Mouse (Mus musculus) embryo, embryonic 10.5 days (tissue): Measurements from ENCODE around the gene Olfr709-ps1.
A peak's percentile ranks its signal among the peaks of the same experiment; 100 is the strongest.
"Not testable (repeated sequence)": the region's sequence is repeated elsewhere in the genome, so short reads cannot be mapped to it uniquely, and the experiment has no call there.

Source experiments
- DNase-seq: peaks from one replicate; pipeline ENCODE4 v3.0.0-alpha.2; 2015; ENCODE audit warnings: low spot score

Gene Olfr709-ps1

DNA sequence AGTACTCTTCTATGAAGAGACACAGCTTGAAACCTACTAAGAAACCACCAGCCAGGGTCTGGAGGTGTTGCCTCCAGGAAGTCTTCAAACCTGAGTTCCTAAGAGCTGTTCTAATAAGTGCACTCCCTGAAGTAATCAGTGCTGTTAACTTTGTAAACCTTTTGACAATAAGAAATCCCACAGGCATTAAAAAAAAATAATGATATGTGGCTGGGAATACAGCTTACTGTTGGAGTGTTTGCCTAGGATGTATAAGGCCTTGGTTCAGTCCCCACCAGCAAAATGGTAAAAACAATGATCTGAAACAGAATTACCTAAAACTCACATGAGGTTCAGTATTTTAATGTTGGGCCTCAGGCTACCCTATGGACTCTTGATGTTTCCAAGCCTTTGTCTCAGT is at the start of gene Olfr709-ps1:
TSS of gene Olfr709-ps1 (minus strand) at position 101 of the 400 bp plus-strand sequence.
- DNase-seq: no peak

DNA sequence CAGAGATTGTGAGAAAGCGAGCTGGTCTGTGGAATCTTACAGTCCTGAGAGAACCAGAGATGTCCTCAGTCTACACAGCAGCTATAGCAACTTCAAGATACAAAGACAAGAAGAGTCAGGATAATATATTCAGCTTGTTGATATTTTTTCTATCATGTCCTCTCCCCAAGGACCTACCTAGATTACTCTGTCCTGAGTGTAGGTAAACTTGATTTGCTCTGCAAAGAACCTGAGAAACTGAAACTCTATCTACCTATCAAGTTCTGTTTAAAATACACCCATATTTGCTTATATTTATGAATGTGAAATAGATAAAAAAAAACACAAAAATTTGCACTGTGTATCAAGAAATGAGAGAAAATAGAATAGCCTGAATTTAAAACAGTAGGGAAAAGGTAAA is 43.3 kb upstream of the Olfr709-ps1 start, which contains the start of gene Olfr711:
TSS of gene Olfr711 (minus strand) at position 101 of the 400 bp plus-strand sequence.
- no peak for DNase-seq

GRCm38 (mm10) chr7:106967503-106967902 is 35.5 kb upstream of the Olfr709-ps1 start:
- peak; percentile 3 for DNase-seq

GRCm38 (mm10) chr7:106963837-106964236 is 31.8 kb upstream of the Olfr709-ps1 start, which contains the start of gene Olfr6:
Gene Olfr6 (minus strand): TSS chr7:106963937.
- no peak for DNase-seq

- DNase-seq: no peak
Measured at GRCm38 (mm10) chr7:106948212-106948611, 16.2 kb upstream of the Olfr709-ps1 start, which contains the start of gene Olfr710. Gene Olfr710 (minus strand): TSS chr7:106948312.

- not testable (repeated sequence) for DNase-seq
Measured at GRCm38 (mm10) chr7:106920961-106921360, 11.1 kb downstream of the Olfr709-ps1 start.

- no peak for DNase-seq
Measured at GRCm38 (mm10) chr7:106907676-106908075, 24.3 kb downstream of the Olfr709-ps1 start, which contains the start of gene Olfr1532-ps1. Gene Olfr1532-ps1 (plus strand): TSS chr7:106908001.

GRCm38 (mm10) chr7:106901141-106901540 is 30.9 kb downstream of the Olfr709-ps1 start, which contains the start of gene Olfr707:
Gene Olfr707 (minus strand): TSS chr7:106901241.
- not testable (repeated sequence) for DNase-seq

- no peak for DNase-seq
Measured at GRCm38 (mm10) chr7:106888062-106888461, 44.0 kb downstream of the Olfr709-ps1 start, which contains the start of gene Olfr706. Gene Olfr706 (minus strand): TSS chr7:106888162.

DNA sequence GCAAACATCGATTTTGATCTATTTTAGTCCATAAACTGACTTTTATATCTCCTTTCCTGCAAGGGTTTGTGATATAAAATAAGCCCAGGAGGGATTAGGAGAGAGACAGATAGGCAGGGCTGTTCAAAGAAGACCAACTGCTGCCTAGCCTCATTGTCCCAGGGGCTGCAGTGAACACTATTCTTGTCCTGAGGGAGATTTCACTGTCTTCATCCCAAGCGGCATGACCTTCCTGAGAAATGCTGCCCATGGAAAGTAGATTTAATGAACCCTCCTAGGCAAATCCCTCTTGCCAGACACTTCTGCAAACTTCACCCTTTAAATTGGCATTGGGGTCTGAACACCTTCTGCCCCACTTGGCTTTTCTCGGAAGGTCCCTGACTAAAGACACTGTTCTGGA is 55.2 kb downstream of the Olfr709-ps1 start, which contains the start of gene Olfr705:
TSS of gene Olfr705 (minus strand) at position 101 of the 400 bp plus-strand sequence.
- DNase-seq: no peak
